Mouse (Mus musculus) megakaryocyte, embryonic 14.5 days (primary cell): Measurements from ENCODE around the gene Pde4b.

ENCODE experiments used
- FLI1 ChIP-seq: IDR thresholded peaks from 2 replicates; pipeline ENCODE4 v1.6.1; 2012; ENCODE audit warnings: low read length, inconsistent platforms, mixed read lengths
- GATA1 ChIP-seq: IDR thresholded peaks from 3 replicates; pipeline ENCODE4 v1.6.1; 2012; ENCODE audit warnings: mixed read lengths, low read length, inconsistent platforms, borderline replicate concordance

DNA sequence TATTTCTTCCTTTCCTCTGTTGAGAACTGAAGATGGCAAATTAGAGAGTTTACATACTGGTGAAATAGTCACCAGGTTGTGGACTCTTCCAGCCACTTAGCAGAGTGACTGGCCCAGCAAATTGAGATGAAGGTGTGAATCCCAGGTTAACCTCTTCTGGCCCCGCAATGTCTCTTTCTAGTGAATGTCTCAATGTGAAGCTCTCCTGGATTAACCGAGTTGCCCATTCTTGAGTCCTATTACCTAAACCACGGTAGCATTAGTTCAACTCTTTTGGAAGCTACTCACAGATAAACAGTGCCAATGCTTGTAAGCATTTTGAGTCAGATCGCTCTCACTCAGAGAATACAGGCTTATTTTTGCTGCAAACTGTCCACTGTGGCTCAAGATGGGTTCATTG lies 491.7 kb downstream of the Pde4b start:
- TF ChIP-seq GATA1 (no peak), FLI1 (no peak)
